Mouse (Mus musculus): ENCODE data around the gene Clk3.
A peak's percentile ranks its signal among the peaks of the same experiment; 100 is the strongest.

Gene Clk3

DNA sequence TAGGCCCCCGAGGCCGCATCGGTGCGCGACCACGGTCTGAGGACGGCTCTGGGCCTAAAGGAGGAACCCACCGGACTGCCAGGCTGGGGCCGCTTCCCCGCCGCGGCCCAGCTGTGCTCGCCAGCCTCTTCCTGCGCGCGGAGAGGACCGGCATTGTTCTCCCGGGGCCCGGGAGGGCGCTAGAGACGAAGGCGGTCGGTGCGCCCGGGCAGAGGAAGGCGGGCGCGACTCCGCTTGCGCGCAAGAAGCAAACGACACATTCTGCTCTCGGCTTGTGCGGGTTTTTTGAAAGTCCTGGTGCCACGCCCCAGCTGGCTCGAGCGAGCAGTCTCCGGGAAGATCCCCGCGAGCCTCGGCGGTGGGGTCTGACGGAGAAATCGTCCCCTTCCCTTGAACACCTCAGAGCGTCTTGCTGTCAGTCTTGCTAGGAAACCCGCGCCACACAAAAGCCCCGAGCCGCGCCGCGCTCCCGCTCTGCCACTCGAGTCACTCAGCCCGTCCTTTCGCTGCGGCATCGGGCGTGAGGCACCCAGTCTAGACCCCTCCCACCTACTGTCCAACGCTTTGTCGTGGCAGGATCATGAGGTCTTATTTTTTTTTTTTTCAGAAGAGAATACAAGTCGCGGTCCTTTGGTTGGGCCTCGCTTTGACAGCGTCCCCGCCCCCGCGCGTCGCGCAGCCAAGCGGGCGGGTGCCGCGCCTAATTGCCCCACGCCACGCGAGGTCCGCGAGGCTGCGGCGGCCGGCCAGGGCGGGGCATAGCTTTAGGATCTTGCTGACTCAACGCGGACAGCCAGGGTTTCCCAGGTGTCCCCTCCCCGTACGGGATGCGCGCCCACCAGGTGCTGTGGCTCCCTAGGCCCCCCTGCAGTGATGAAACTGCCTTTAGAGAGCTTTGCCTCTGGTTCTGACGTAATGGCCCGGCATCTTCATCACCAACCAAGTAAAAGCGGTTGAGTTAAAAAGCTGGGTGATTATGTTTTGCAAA lies at the start of gene Clk3:
Gene Clk3 (minus strand): TSS at position 497 of the 988 bp plus-strand sequence.
- DNase-seq: peak; percentile 80

DNA sequence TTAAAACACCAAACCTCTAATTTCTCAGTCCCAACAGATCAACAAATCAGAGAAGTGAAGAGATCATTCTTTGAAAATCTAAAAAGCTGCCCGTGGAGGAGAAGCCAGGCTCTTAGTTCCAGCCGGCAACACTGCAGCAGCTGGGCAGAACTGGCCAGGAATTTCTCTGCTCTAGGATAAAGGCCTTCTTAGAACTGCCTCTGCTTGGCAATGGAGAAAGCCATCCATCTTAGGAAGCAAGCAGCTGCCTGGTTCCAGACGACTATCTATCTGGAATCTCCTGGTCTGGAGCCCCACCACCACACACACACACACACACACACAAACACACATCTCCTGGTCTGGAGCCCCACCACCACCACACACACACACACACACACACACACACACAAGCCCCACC lies 49.2 kb upstream of the Clk3 start:
- DNase-seq: no peak

DNA sequence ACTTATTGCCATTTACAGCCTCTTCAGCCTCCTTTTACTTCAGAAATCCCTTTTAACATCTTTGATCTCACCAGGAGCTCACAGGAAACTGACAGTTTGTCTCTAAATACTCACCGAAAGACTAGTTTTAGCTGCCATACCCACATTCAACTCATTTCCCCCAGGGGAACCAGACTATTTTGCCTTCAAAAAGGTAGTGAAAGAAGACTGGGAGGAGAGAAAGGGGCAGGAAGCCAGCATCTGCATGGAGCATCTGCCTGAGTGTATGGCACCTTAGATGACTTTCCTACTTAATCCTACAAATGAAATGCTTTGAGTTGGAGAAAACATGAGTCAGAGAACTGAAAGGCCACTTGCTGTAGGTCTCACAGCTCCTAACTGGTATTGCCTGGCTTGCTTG lies 48.4 kb upstream of the Clk3 start:
- DNase-seq: no peak

DNA sequence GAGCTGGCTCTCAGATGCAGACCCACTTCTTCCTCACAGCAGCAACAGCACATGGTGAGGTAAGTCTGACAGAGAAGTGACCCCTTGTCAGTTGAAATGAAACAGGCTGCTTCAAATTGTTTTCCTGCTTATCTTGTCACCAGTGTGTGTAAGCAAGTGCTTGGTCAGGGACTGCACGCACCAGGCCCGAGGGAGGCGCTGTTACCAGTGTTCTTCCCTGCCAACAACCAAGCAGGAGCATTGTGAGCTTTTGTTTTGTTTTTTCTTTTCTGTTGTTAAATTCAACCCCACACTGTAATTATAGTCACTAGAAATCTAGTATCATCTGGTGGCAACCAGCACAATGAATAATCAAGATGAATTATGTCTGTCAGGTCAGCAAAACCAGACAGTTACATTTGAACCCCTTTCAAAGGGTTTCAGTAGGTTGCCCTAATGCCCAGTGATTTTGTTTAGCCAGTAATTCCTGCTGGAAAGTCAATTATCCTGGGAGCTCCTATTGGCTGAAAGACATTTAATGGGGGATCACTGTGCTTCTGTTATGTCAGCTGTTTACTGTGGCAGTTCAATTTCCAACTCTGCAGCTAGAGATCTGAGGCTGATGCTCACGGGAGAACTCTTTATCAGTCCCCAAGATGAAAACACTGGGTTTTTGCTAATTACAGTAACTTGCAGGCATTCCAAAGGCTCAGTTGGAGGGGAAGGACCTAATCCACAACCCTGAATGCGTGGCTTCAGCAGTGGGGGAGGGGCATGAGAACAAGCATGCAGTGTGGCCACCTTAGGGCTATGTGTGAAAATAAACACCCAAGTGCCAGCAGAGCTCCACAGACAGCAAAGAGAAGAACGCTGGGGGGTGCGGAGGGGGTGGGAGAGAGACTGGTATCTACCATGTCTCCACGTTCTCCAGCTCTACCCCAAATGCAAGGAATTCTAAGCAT lies 46.4 kb upstream of the Clk3 start:
- no peak for DNase-seq

DNA sequence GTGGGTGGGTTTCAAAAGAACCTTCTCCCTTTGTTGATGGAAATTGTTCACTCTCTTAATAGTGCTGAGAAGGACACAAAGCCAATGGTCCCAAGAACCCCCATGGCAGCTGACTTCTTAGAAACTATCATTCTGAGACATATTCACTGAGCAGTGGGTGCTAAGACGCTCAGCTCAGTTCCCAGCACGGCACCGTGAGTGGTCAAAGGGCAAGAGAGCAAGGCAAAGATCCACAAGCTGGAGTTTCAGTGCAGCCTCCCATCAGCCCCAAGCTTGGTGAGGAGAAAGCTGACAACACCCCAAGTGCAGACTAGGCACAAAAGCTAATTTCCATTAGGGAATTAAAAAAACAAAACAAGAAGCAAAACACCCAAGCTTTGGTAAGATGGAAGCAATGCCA lies 45.0 kb upstream of the Clk3 start:
- no peak for DNase-seq

DNA sequence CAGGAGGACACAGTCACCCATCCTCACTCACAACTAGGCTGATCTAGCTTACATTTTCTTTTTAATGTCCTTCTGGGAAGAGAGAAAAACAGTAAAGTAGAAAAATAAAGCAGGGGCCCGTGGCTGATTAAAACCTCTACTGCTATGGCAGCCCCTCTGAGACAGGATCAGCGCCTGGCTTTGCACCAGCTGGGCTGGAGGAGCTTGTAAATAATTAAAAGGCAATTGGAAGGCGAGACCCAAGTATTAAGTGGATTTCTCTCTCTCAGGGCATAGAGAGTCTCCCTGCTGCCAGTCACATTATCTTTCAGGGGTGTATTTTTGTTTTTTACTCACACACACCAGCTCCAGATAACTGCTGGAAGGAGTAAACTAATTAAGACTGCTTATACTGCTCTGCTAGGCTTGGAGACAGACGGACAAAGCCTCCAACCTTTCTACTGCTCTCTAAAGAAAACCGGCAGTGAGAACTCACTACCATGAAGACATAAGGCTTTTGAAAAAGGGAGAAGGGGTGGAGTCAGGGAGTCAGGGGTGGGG lies 43.2 kb upstream of the Clk3 start:
- DNase-seq: no peak

DNA sequence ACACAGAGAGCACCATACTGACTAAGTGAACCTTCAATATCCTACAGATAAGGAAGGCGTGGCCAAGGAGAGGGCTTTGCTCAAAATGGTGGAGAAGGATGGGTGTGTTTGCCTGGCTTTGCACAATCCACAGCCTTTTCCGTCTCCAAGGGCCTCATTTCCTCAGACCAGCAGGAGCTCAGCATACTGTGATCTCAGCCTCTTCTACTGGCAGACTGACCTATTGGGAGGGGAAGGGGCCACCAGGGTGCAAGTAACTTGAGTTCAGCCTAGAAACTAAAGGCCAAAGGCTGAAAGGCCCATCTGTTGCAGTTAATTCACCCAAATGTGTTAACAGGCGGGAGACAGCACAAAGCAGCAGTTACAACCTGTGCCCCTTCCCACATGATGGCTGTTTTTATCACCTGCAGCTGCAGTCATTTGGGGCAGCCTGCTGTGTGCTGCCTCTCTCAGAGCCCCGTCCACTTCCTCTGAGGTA lies 41.6 kb upstream of the Clk3 start:
- DNase-seq: no peak

DNA sequence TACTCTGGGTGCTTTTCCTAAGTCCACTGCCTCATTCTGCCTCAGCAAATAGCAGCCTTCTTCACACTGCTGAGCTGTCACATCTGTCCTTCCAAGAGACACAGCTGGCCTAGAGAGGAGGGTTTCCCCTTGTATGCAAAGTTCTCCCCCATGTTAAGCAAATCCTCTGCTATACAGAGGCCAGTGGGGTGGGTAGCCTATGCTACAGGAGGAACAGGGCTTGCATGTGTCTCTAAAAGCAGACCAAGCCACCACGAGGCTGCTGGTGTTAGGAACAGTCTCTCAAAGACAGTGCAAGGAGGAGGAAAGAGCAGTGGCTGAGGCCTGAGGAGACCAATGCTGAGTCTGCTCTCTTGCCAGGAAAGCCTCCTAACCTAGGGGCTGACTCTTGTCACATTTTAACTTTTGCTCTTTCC lies 40.4 kb upstream of the Clk3 start:
- DNase-seq: no peak

DNA sequence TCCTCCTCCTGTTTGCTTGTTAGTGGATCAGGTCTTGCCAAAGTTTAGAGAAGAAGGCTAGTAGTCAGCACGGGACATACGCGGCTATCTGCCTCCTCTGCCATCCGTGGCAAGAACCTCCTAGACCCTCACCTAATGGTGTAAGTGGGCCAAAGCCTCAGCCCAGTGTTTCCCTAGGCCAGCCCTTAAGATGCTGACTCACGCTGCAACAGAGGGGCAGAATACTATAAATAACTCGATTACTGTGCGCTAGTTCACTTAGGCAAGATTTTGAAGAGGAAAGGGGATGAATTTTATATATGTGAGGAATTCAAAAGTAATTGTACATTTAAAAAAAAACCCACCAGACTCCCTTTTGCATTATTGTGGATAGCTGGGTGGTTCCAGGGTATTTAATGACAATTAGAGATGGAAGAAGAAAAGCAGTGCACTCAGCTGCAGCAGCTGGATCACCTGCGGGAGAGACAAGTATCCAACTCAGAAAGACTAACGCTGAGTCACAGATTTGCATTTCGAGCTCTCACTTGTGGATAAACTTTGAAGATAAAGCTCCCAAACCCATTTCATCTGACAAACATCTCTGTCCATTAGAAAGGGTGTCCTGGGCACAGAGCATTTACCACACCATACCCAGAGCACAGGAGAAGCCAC lies 39.6 kb upstream of the Clk3 start:
- no peak for DNase-seq

DNA sequence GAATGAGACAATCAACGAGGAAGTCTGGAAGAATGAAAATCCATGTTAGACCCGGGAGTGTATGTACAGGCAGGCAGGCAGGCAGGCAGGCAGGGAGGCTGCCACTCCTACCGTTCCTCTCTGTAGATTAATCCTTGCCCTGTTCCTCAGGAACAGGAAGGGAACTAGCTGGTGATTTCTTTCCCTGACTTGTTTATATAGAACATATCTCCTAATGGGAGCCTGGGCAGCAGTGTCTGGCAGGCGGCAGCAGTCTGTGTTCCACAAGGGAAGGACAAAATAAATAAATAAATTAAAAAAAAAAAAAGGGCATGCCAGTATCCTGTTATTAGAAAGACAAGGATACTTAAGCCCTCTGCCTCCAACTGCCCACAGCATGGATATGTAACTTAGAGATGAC lies 38.2 kb upstream of the Clk3 start:
- no peak for DNase-seq

DNA sequence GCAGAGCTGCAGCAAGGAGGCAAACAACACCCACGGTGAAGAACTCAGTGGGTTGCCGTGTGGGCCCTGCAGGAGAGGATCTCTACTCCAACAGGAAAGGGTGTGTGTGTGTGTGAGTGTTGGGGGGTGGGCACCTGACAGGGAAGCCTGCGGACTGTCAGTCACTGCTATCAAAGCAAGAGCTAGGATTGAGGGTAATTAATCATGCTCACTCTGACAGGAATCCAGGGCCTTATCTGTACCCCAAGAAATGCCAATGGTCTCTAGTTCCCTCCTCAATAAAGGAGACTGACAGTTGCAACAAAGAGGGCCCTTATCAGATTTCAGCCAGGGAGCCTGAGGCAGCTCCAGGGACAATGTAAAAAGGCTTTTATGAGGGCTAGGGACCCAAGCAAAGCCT lies 37.4 kb upstream of the Clk3 start:
- DNase-seq: no peak

DNA sequence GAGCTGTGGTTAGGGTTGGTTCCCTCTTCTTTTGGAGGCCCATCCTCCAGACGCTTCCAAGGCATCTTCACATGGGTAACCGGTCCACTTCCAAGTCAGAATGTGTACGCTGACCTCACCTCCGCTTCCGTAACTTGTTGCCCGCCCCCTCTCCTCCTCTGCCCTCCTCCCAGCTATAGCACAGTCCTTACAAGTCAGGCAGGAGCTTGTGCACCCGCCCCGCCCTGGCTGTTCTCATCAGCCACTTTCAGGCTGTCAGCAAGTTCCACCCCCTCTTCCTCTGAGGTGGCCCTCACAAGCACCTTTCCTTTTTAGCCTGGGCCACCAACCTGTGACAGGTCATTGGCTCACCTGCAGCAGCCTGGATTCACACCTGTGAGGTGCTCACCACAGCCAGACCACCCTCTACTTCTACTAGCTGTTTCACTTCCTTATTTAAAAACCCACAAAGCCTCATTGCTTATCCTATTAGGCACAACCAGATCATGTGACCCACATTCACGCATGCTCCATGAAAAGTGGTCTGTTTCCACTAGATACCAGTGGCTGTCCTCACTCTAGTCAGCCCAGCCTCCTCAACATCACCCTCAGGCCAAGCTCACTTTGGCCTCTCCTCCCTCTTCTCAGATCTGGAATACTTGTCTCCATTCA lies 34.8 kb upstream of the Clk3 start:
- DNase-seq: no peak

DNA sequence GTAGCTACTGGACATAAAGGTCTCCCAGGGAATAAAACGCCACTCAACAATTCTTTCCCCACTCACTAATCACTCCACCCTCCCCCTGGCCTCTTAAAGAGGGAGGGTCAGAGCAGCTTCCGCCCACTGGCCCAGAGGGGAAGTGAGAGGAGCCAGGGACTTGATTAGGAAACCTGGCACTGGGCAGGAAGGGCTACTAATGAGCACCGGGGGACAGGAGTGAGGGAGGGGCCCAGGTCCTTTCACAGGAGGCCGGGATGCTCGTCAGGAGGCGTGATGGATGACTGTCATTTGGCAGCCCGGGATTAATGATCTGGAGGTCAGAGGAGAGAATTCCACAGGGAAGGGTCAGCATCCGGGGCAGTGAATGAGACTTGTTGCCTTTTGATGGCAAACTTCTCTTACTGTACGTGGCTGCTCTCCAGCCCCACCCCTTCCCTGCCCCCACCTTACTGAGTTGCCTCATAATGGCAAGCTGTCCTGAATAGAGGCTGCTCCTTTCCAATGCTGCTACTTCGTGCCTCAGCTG lies 33.1 kb upstream of the Clk3 start:
- no peak for DNase-seq

DNA sequence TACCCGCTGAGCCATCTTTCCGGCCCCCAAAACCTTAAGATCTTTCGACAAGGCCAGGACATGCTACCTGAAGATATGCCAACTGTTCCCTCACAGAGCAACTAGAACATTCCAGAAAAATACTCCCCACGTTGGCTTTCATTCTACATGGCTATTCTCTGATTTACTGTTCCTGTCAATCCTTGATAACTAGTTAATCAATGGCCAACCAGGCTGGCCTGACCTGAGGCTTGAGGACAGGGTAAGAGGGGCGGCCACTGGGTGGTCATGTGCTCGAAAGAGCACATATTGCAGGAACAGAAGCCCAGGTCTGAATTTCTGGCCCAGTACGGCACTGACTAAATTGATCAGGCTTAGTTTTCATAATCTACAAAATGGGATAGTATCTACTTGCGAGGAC lies 31.8 kb upstream of the Clk3 start:
- DNase-seq: no peak

DNA sequence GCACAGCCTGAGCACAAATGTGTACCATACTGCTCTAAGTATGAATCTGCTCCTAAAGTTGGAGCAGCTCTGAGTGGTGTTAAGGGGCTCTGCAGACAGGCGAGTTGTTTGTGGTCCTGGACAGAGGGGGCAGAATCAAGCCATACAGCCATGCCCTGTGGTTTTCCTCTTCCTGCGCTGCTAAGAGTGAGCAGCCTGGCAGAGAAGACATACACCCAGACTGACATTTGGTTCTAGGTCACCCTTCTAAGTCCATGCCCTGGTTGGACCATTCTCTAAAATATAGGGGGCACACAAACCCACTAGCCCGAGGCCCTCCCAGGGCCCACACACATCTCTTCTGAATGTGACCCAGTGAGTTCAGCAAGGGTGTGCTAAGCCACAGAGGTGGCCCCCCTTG lies 24.1 kb upstream of the Clk3 start:
- DNase-seq: no peak

DNA sequence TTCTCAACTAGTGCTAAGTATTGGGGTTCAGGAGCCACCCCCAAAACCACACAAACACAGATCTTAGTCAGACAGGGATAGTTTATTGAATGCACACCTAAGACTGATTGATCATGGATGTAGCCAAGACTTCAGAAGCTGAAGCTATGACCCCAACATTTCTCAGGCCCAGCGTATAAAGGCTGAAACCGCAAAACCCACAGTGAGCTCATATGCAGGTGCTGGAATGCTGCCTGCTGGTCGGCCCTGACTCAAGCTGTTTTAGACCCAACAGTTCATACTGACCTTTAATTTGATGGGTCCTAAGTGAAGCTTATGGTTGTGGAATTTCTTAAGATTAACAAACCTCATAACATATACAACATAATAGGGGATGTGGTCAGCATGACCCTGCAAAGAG lies 17.0 kb upstream of the Clk3 start:
- DNase-seq: no peak

DNA sequence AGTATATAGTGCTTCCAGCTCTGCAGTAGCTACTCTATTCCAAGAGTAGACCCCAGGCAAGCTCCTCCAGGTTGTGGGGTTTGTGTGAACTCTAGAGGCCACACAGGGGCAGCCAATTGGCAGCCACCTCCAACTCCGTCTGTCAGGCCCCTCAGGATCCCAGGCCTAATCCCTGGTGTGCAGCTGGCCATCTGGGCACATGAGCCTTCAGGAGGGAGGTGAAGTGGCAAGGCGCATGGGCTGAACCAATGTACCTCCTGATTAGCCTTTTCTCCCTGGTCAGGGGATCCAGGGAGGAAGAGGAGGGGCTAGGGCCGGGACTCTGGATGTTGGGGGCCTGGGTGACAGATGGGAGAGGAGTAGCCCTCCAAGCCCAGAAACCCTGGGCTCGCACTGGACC lies 10.1 kb upstream of the Clk3 start:
- no peak for DNase-seq

DNA sequence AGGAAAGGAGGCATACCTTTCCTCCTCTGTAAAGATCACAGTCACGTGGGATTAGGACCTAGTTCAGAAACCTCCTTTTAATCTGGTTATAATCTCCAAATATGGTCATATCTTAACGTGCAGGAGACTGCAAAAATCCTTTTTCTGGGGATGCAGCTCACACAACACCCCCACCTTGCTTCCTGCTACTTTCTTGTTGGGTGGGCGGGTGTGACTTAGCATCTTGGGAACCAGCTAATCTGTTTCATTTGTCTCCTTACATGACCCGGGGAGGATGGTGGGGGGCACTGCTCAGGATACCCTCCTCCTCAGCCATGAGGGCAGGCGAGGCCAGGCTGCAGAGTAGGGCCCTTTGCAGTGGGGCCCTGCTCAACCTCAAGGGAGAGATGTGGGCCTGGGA lies 9.4 kb upstream of the Clk3 start:
- DNase-seq: peak; percentile 56

DNA sequence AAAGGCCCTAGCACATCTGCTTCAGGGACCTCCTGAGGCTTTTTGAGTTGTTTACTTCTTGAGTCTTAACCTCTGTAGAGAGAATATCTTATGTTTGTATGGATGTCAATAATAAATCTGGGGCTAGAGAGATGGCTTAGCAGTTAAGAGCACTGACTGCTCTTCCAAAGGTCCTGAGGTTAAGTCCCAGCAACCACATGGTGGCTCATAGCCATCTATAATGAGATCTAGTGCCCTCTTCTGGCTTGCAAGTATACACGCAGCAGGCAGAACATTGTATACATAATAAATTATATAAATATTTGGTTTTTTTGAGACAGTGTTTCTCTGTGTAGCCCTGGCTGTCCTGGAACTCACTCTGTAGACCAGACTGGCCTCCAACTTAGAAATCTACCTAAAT lies 8.5 kb upstream of the Clk3 start:
- DNase-seq: no peak

DNA sequence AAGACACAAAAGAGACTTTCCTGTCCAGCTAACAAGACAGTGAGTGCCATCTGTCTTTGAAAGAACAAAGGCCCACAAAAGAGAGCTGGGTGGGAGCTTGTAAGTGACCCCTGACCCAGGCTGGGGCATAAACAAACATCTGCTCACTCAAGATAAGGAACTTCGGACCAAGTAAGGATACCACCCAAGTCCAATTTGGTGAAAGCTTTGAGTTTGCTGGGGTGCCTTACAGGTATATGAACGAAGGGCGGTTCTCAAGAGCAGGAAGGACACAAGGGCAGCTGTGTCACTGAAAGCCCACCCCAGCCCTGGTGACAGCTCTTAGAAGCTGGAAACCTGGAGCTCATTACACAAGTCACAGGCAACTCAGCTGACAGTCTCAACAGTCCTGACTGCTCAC lies 8.1 kb upstream of the Clk3 start:
- no peak for DNase-seq

DNA sequence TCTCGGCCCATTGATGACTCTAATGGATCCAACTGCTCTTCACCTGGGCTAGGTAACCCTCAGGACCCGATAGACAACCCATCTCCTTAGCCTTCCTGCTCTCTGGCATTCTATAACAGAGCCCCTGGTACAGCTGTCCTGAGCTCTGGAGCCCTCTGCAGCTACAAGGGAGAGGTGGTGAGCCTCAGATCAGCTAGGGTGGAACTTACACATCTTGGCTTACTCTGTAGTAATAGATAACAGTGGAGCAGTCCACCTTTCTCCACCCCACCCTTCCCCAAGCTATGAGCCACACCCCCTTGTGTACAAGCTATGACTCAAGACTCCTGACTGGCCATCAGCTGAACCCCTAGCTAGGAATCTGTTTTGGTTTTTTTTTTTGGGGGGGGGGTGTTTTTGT lies 5.2 kb upstream of the Clk3 start:
- DNase-seq: no peak

DNA sequence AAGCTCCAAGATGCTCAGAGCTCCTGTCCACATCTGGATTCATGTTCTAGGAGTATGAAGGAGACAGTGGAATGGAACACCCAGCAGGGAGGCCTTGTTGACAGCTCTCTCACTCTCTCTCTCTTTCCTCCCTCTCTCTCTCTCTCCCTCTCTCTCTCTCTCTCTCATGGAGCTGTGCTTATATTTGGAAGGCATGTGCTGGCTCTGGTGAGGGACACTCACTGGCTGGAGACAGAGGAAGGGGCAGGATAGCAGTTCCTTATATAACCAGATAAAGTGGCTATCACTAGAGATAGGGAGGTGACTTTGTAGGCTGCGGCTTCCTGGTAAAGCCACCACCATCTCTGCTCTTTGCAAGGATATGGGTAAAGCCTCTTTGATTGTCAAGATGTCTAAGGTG lies 4.6 kb upstream of the Clk3 start:
- DNase-seq: no peak
